Mouse (Mus musculus) retina, embryonic 14.5 days (tissue): ENCODE data around the gene Bckdhb.
"Not testable (repeated sequence)": the region's sequence is repeated elsewhere in the genome, so short reads cannot be mapped to it uniquely, and the experiment has no call there.

Source experiments
- DNase-seq: peaks from one replicate; pipeline ENCODE4 v3.0.0-alpha.2; 2015; ENCODE audit warnings: low spot score

The Bckdhb gene

DNA sequence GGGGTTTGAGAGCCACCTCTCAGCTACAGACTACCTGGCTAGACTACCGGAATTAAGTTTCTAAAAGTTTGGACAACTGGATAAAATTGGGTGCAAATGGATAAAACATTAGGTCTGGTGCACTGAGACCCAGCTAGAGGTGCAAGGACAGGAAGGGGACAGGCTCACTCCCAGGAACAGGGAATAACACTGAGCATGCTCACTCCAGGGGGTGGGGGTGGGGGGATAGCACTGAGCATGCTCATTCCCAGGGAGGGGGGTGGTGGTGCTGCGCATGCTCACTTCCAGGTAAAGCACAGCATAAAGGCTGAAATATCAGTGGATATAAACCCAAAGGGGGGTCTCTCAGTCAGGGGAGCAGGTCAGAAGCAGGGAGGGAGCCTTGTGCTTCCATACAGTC is 120.7 kb downstream of the Bckdhb start:
- no peak for DNase-seq

DNA sequence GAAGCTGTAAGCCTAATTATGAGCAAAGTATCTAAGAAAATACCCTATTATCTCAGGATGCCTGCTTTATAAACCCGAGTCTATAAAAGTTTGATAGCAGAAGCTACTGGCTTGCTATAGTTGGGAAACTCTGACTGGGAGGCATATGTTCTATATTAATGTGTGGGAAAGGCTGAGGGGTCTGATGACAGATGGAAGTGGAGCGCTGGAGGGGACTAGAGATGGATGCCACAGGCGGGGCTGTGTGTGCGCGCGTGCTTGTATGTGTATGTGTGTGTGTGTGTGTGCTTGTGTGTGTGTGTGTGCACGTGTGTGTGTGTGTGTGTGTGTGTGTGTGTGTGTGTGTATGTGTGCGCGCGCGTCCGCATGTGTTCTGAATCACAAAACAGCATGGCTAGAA is 121.4 kb downstream of the Bckdhb start:
- DNase-seq, result no peak

DNA sequence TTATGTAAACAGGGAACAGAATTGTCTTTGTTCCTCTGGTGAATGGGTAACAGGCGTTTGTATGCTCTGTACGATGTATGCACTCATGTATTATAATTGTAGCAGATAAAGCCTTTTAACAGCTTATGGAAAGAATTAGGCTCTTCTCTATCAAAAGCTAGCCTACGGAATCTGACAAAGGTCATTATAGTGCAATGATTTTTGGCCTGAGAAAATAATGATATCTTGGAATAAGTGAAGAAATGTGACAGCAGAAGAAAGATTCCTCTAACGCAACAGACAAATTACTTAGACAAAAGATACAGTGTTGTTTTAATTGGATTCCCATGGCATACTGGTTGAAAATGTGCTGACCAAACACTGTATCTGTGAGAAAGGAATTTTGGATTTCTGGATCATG is 122.0 kb downstream of the Bckdhb start:
- DNase-seq, result no peak

DNA sequence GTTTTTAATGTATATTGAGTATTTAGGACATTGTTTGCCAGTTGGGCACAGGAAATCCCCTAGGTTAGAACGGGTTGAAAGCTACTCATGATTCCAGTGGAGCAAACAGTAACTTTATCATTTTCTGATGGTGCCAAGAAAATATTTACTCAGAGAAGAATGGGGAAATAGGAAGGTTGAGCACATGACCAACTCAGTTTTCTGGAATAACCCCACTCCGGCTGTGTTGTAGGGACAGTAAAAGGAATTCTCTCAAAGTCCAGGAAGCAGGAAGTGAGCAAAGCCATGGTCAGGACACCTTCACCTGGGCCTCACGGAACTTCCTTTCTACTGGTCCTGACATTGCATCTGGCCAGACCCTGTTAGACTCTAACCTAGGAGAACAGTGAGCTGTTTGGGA is 122.5 kb downstream of the Bckdhb start:
- DNase-seq, result no peak

DNA sequence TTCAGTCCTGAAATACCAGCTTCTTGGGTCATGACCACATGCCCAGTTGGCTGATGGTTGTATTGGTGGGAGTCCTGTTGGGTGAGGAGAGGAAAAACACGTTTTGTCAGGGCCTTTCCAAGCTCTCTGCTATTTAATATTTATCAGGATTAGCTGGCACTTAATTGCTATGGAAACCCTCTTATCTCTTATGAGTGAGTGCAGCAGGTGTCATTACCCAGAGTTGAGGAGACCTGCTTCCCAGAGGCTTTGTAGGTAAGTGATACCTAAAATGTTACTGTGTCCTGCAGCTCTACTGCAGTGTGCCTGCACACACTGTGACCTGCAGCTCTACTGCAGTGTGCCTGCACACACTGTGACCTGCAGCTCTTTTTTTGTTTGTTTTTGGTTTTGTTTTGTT is 124.2 kb downstream of the Bckdhb start:
- no peak for DNase-seq

DNA sequence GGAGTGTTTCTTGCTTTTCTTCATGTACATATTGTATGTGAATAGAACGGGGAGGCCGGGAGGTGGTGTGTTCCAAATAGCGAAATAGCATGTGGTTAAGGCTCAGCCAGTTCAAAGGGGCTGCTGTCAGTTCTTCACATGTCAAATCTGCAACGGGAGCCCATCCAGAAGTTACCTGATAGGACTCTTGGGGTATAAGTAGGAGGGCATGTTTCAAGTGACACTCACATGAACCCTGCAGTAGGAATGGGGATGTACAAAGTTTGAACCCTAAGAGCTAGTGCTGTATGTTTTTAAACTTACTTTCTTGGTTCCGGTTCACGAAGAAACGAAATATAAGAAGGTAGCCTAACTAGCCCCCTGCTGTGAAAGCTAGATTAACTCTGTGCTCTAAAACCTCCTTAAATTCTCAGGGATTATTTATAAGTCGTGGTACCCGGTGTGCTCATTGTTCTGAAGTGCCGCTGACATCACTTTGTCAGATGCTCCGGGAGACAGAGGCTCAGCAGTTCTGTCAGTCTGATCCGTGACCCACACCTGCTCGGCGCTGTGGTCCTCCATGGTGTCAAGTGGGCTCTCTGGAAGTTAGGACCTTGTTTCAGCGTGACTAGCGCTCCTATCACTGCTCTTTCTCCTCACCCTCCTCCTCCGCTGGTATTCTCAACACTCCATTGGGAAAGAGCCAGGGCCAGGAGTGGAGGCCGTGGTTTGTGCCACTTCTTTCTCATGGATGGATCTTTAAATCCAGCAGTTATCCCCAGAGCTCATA is 126.1 kb downstream of the Bckdhb start:
- no peak for DNase-seq

DNA sequence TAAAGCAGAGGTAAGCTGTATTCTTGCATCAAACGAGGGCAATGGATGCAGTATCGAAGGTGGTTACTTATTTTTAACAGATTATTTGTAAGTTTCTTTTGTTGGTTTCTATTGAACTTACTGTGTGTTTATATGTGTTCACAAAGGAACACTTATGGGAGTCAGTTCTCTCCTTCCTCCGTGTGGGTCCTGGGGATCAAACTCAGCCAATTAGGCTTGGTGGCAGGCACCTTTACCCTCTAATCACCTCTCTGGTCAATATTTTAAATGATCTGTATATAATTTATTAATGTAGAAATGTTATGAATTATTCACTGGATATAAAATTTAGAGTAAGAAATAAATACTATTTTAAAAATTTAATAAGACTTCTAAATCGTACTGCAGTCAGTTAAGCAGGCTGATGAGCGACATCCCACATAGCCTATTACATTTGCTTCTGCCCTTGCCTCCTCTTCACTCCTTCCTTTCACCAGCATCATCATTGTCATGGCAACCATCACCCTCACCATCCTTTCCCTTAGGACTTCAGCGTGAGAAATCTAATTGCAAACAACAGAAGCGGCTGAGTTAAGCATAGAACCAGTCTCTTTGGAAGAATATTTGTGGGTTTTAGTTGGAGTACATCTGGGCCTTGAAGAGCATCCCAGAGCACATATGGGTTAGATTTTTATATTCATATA is 130.3 kb downstream of the Bckdhb start:
- DNase-seq, result no peak

DNA sequence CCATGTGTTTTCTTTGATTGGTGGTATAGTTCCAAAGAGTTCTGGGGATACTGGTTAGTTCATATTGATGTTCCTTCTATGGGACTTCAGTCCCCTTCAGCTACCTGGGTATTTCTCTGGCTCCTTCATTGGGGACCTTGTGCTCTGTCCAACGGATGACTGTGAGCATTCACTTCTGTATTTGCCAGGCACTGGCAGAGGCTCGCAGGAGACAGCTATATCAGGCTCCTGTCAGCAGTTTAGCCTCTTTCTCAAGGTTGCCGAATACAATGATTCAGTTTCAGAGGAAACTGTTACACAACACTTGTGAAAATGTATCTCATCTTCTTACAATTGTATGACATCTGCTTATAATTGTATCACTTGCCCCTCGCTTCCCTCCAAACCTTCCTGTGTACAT is 135.8 kb downstream of the Bckdhb start:
- DNase-seq, result not testable (repeated sequence)

DNA sequence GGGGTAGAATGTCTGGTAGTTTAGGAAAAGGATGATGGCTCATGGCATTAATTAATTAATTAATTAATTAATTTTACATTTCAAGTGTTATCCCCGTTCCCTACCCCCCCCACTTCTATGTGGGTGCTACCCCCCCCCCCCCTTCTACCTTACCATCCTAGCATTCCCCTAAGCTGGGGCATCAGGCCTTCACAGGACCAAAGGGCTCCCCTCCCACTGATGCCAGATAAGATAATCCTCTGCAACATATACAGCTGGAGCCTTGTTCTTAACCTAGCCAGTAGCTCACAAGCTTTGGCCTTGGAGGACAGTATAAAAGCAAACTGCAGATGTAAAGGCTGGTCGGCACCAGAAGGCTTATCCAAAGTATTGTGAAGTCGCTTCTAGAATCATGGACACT is 138.7 kb downstream of the Bckdhb start:
- DNase-seq, result no peak

DNA sequence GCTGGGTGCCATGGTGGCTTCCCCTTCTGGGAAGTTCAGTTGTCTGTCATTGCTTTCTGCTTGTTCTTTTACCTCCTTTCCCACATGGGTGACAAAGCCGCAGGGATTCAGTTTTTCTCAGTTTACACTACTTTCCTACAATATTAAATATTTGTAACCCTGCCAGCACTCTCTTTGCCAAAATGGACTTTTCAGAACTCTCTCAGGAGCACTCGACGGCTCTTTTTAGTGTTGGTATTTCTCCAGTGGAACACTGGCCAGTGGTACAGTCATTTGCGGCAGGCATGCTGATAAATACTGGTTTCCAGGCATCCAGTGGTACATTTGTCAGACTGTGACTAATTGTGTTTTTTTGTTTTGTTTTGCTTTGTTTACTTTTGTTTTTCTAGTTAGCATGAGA is 139.2 kb downstream of the Bckdhb start:
- DNase-seq, result no peak

DNA sequence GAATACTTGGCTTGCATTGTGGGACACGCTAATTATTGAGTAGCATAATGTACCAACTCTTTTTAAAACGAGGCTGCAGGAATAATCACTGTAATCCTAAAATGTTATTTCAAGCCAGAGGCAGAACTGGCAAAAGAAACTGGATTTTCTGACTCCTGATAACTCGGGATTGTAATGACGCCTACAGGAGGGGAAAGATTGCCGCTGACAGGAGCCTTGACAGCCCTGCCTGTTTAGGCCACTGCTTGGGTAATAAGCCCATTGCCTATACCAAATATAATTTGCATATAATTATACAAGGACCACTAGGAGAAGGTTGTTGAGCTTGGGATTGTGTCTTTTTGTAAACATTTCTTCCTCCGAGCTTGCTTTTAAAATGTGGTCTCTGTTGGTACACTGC is 145.3 kb downstream of the Bckdhb start:
- no peak for DNase-seq

DNA sequence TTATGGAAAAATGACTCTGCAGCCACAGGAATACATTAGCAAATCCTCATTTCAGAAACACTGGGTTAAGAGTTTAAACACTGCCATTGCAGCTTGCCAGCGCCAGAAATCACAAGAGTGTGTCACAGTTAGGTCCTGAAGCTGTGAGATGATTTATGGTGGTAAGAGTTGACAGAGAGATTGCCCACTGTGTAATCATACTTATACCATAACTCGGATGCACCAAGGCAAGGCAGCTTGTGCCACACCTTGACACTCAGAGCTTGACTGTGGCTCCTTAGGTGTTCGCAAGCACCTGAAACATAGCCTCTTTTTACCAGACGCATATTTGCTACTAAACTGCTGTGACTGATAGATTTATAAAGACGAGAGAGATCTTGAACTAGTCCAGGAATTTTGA is 145.8 kb downstream of the Bckdhb start:
- DNase-seq, result no peak

DNA sequence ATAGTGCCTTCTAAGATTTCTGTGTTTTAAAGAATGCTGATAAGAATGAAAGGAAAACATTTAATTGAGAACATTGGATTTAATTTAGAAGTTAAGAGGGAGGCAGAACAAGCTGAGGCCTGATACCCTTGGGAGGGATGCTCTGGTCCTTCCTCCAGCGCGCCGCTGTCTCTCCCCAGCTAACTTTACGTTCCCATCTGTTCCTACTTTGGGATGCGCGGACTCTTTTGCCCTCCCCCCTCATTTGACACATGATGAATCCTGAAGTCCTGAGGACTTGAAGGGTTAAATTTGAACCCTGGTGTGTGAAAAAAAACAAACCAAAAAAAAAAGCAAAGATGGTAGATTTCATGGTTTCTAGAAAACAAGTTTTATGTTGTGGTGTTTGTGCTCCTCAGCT is 147.6 kb downstream of the Bckdhb start:
- no peak for DNase-seq

DNA sequence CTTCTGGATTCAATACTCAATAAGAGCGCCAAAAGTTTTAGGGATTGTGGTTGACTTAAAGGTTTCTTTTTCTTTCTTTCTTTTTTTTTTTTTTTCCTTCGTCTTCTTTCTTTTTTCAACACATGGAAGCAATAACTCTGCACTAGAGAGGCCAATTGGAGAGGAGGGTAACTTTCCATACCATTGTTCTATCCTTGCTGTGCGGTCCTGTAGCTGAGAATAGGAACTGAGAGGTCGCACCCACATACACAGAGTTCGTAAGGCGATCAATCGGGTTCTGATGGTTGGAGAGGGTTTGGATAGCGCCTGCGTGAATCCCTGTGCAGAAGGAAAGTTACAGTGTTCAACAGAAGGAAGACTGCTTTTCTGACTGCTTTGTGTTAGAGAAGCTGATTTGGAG is 148.3 kb downstream of the Bckdhb start:
- no peak for DNase-seq

DNA sequence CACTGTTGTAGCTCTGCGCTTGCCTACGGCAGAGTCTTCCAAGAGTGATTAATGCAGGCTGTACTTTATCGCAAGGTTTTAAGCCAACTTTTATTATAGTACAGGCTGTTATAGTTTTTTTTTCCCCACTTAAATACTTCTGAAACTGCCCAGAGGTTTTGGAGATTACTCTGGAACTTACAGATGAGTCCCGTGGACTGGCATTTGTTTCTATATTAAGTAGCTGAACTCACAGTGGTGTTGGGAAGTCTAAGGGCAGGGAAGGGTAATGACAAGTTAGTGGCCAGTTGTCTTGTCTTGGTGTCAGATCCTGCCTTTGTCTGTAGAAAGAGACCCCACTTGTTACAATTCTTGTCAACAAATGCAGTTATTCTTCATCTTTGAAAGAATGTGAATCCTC is 158.6 kb downstream of the Bckdhb start:
- no peak for DNase-seq

DNA sequence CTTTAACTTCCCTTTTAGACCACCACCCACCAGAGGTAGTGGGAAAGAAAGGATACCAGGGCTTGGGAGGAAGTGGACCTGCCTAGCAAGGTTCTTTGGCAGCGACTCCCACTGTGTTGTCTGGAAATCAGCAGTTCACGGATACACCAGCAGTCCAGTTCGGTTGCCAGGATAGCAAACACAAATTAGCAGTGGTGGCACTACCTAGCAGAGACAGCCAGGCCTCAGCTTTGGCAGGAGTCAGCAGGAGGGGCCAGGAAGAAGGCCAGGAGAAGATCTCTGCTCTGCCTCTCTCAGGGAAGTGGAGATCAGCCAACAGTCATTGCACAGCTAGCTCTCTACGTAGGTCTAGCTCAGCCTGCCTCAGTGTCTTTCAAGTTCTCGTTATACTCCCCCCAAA is 159.7 kb downstream of the Bckdhb start:
- DNase-seq, result no peak

DNA sequence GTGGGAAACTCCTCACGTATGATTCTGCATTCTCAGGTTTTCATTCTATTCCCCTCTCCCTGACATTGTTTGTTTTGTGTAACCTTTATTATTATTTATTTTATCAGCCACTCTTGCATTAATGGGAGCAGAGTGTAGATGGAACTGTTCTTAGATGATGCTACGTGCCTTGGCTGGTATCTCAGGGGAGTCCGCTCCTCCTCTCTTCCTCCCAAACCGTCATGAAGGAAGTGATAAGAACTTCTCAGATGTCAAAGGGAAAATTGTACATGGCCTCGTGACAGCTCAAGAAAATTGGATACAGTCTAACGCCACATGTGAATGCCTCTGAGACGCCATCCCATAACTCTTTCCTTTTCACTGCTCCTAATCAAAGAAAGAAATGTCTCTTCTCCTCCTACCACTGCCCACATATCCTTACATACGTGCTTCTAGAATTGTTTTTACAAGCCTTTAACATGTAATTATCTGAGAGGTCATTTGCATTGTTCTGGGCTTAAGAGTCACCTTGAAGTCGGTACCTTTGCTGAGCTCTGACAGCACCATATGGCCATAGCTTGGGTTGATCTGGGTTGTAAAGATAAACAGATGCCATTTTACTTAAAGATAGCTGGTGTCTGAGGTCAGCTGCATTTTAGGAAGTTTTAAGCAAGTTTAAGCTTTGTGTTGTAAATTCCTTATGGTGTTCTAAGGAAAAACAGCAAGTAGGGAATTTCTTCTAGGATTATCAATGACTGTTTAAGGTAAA is 165.5 kb downstream of the Bckdhb start:
- DNase-seq, result no peak

DNA sequence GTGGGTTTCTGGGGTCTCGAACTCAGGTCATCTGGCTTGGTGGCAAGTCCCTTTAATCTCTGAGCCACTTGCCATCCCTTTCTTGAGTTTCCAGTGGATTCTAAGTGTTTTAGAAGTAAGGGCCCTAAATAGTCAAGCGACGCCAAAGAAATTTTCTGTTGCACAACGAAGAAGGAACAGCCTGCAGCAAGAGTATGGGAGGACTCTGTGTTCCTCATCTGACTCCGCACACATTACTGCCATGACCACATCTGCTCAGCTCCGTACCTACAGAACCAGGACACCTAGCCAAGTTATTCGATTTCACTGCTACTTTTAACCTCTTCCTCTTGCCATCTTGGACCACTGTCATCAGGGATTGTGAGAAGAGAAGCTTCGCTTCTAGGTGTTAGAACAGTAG is 168.0 kb downstream of the Bckdhb start:
- no peak for DNase-seq

DNA sequence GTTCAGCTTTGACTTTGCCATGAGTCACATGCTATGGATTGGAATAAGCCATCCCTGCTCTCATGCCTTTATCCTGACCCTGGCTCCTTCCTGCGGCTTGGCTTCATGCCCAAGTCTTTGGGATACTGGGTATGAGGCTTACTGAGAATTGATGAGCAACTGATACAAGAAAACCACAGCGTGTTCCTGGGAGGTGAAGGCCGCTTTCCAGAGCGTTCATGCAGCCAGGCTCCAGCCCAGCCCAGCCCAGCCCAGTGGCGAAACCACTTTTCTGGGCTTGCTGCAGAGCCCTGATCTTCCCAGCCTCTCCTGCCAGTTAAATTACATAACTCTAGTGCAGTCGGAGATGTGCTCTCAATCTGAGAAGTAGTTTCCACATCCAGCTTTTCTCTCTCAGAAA is 169.2 kb downstream of the Bckdhb start:
- DNase-seq, result no peak

DNA sequence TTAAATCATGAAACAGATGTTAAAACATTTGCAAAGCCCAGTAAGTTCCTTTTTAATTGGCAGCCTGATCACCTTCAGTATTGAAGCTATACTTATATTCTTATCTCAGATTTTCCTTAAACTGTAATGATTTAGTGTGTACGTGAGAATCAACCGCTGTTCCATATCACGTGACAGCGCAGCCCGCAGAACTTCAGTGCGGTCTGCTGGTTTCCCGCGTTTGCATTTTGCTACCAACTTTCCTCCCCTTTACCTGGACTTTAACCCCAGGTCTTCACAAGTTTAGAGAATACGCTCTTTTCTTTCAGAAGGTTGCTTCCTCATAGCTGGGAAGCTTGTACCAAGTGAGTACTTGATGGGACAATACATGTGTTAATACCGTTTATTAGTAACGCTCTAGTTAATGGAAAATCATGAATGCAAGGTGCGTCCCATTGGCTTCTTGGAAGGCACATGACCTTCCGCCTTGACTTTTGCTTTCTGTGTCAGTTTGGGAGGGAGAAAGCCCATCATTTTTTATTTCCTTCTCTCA is 171.6 kb downstream of the Bckdhb start:
- no peak for DNase-seq

DNA sequence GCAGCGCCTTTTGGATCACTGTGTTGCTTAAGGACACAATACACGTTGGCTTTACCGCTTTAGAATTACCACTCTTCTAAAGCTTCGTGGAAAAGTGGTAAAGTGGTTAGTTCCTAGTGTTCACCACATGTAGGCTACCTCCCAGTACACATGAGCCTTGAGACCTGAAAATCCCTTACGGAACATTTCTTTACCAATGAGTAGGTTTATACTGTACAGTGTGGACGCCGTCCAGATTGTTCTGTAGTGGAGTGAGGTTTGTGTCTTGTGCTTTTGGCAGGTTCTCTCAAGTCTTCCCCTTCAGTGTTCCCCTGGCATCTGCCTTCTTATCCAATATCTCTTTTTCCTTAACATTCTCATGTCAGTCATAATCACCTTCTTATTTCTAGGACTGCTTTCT is 178.4 kb downstream of the Bckdhb start:
- DNase-seq, result no peak

DNA sequence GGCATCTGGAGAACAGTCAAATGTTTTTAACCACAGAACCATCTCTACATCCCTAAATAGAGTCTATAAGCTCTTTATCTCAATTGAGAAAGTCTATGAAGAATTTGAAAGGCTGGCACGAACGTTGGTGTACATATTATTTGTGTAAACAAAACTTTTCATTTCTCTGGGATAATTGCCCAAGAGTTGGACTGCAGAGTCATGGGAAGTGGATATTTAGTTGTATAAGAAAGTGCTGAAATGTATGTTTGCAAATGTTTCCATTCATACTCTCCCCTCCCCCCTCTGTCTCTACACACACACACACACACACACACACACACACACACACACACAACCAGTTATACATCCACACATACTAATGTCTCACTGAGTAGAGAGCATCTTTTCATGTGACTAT is 181.5 kb downstream of the Bckdhb start:
- DNase-seq, result no peak
